Mouse (Mus musculus) ovary, postnatal 14 days (tissue): ENCODE measurements at regions not wholly inside any gene's neighbourhood (a gene's known extent, or its start where the extent isn't known, plus 50 kb on each side); places are given as distances from the start of the nearest gene placed in this dataset.
"Not testable (repeated sequence)": the region's sequence is repeated elsewhere in the genome, so short reads cannot be mapped to it uniquely, and the experiment has no call there.

ENCODE experiments used
- DNase-seq: peaks from one replicate; pipeline ENCODE4 v3.0.0; 2022; ENCODE audit warnings: low spot score

DNA sequence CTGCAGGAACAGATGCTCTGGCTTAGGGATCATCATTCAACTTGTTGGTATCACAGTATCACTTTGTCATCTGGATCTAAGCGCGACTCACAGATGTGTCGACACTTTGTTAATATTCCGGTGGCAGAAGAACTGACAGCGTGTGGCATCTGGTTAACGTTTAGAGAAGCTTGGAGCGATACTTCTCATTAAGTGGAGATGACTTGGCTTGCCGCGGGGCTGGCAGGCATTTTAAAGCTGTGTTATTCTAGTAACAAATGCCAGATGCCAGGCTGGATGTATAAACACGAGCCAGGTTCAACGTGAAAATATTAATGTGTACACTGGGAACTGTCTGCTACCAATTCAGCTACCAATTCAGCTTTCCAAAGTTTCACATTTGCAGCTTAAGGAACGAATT lies 430.3 kb upstream of the Dab2 start:
- DNase-seq, result no peak

DNA sequence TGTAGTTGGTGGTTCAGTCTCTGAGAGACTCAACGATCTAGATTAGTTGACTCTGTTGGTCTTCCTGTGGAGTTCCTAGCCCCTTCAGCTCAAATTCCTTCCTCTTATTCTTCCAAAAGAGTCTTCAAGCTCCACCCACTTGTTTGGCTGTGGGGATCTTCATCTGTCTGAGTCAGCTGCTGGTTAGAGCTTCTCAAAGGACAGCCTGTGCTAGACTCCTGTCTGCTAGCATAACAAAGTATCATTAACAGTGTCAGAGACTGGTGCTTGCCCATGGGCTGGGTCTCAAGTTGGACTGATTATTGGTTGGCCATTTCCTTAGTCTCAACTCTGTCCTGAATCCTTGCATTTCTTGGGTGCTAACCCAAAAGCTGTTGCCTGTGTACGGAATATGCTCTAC lies 429.7 kb upstream of the Dab2 start:
- no peak for DNase-seq

DNA sequence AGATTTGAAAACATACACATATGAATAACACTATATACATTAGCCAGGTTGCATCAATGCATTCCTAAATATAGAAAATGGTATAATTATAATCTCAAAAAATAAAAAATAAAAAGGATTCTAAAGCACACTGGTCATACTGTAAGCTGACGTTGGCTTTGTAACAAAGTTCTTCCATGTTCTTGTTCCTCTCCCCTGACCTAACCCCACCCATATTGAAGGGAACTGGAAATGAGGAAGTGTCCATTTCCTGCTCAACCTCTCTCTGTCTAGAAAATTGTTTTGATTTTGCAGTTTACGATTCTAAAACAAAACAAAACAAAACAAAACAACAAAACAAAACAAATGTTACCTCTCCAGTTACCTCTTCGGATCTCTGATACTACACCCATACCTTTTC lies 427.5 kb upstream of the Dab2 start:
- no peak for DNase-seq

DNA sequence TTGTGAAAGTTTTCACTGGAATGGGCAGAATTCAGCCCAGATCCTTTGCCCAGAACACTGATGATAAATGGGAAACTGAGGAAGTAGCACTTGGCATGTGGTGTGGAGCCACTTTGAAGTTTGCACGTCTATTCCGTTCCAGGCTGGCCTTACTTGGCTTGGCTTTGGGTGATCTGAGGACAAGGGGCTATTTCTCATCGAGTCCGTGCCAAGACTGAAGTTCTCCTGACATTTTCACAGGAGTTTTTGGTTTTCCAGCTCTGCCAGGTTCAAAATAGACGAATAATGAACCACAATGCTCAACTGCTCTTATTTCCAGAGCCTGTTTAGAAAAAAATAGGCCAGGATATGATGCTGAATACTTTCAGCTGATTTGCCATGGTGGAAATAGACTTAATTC lies 421.8 kb upstream of the Dab2 start:
- no peak for DNase-seq

DNA sequence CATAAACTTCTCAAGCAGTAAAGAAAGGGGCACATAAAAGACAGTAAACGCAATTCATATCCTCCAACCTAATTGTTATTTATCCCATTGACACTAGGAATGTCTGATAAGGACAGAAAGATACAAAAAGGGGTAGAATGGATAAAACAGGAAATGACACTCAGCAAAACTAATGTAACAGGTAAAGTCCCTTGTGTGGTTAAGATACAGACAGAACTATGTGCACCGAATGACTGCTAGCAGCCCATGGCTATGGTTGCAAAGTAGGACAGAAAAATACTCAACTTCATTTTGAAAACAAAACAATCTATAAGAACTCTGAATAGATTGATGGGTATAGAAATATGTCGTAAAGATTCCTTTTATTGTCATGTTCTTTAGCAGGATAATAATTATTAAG lies 408.4 kb upstream of the Dab2 start:
- DNase-seq, result no peak

DNA sequence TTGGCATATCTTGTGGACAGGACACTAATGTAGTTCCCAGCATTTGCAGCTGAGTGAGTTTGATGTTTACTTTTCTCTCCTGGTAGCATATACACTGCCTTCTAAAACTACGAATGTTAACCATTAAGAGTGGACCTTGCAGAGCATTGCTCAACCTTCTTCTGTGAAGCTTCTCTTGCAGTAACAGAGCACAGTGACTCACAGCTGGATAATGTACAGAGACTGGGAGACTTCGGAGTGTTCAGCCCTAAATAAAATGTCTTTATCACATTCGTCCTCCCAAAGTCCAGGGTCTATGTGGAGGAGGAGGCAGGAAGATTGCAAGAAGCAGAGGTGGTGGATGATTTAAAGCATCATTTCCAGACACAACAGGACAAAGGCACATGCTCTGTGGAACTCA lies 407.6 kb upstream of the Dab2 start:
- no peak for DNase-seq

DNA sequence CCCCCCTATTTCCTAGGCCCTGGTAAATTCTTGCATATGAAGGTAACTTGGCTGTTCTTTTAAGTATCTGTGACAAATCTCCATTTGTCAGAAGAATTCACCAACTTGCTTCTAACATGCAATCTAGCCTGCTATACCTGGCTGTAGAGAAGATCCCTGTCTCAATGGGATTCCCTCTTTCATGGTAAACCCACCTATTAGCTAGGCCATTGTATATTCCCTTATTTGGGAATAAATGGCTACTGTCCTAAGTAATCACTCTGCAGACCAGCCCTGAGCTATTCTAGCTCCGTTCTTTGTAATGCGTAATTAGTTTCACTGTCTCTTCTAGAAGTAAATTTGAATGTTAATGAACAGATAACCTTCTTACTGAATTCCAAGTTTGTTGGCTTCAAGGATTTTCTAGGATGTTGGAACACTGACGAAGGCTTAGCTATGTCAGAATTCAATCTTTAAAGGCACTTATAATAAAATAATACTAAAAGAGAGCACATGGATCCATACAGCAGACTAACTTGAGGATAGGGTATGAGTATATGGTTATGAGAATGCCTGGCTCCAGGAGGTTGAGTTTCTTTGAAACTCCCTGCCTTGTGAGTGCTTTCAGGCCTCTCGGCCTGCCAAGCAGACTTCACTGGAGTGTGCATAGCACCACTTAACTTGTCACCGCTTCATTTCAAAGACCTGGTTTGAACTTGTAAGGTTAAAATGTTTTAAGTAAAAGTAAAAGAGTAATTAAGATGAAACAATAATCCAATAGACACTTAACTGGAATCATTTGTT lies 403.7 kb upstream of the Dab2 start:
- DNase-seq, result not testable (repeated sequence)

DNA sequence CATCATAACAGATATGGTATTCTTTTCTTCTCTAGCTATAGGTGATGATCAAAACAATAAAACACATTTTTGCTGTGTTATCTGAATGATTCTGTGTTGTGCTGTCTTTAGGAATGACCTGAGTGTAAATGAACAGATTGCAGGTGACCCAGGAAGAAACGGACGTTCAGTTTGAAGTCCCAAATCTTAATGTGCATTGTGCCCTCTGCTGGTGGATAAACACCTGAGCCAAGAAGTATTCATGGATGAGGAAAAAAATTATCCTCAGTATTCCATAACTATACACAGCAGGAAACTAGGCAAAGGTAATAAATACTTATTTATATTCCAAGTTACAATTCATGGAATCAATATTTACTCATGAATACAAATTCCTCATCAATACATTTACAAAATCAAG lies 384.3 kb upstream of the Dab2 start:
- peak; percentile 34 for DNase-seq

DNA sequence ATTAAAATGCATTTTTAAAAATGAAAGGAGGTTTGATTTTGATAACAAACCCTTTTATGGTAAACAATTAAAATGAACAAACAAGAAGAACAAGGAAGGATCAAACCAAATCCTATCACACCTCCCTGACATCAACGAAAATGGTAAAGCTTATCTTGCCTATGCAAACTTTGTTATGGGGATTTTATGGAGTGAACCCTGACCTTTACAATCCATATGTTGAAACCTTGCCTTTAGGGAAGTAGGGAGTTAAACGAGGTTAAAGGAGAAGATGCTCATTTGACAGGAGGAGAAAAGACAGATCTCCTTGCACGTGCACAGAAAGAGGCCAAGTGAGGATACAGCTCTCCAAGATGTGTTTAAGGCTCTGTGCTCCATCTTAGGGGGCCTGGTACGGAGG lies 379.5 kb upstream of the Dab2 start:
- no peak for DNase-seq

DNA sequence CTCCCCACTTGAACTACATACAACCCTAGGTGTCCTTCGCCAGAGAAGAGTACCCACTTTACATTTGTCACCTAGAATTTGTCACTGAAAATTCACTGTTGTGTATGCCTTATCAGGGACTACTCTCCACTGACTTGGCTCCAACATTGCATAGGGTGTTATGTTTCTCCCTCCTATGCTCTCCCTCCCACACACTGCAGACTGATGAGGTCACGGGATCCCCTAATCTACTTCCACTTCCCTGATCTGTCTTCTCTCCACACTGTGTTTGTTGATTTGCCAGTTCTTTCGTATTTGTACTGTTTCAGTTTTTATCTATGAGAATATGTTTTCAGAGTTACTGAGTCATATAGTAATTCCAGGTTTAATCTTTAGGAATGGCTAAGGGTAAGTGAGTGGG lies 371.8 kb upstream of the Dab2 start:
- no peak for DNase-seq

DNA sequence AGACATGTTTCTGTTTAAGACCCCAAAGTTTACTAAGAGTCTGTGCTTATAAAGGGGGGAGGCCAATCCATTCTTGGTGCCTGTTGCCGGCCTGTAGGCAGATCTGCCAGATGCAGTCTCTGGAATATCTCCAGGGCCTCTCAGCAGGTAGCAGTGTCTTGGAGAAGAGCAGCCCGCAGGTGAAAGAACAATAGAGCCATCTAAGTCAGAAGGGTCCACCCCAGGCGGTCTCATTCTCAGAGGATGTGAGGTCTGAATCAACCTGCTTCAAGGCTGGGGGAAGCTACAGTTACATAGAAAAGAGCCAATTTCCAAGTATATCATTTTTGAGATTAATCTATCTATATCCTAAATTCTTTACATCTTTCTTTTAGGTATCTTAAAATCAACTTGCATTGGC lies 366.0 kb upstream of the Dab2 start:
- no peak for DNase-seq

DNA sequence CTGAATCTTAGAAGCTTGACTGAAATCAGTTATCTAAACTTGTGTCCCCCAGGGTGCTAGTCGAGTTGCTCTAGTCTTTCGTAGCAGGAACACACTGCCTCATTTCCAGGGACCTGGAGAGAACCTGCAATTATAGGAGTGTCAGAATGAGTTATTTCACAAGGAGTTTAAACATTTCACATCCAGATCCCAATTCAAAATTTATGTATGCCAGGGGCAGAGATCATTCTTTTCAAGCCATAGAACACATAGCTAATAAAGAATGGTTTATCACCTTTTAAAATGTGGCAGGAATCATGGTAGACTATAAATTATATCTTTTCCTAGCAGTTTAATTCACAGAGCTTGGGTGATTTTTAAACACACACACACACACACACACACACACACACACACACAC lies 358.6 kb upstream of the Dab2 start:
- DNase-seq, result no peak

DNA sequence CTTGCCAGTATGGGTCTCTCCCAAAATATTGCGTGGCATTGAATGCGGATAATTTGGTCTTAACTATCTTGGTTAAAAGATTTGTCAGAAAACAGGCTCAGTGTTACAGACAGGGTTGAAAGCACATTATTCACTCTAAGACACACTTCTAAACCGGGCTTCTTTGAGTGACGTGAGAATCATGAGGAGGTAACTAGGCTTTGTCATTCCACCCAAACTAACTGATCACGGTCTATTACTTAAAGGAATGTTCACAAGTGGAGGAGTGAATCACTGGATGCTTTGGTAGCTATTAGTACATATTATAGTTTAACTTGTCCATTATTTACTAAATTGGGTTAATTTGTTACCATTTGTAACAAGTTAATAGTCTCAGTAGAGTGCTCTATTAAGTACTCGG lies 352.9 kb upstream of the Dab2 start:
- no peak for DNase-seq

DNA sequence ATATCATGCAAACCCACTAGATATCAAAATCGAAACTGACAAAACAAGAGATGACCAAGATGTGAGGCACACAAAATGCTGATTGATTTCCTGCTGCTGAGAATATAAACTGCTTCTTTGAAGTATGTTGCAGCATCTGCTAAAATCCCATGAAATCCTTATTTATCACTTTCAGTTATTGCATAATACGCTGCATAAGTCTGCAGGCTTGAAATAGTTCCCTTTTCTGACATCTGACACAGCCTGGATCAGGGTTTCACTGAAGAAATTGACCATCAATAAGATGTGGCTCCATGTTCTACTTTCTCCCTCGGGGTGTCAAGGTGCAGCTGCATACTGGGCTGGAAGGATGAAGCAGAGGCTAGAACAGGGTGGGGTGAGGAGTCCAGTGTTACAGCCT lies 348.7 kb upstream of the Dab2 start:
- no peak for DNase-seq

DNA sequence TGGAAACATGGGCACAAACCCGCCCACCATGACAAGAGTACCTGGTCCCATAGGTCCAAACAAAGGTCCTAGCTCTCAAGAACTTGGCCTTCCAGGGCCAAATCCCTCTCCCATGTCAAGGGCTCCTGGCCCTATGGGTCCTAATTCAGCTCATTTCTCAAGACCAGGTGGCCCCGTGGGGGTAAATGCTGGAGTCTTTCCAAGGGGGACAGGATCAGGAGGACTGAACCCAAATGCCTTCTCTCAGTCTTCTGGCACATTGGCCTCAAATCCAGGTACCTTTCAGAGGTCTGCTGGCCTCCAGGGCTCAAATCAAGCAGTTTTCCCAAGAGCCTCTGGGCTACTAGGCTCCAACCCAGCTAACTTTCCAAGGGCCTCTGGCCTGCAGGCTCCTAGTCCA lies 347.9 kb upstream of the Dab2 start:
- not testable (repeated sequence) for DNase-seq

DNA sequence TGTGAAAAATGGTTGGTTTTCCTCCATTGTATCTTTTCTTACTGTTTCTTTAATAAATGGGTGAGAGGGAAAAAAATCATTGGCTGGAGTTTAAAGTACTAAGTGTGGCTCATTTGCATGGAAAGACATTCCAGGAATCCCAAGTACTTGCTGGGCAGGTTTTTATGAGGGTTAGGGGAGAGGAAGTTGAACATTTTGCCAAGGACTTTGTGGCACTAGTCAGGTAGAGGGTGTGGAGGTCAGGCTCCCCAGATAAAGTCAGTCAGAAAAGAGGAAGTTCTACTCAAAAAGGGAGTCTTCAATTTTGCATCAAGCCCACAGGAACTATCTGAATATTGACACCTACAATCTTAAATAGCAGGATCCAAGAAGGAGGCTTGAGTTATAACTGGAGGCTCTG lies 346.5 kb upstream of the Dab2 start:
- no peak for DNase-seq

DNA sequence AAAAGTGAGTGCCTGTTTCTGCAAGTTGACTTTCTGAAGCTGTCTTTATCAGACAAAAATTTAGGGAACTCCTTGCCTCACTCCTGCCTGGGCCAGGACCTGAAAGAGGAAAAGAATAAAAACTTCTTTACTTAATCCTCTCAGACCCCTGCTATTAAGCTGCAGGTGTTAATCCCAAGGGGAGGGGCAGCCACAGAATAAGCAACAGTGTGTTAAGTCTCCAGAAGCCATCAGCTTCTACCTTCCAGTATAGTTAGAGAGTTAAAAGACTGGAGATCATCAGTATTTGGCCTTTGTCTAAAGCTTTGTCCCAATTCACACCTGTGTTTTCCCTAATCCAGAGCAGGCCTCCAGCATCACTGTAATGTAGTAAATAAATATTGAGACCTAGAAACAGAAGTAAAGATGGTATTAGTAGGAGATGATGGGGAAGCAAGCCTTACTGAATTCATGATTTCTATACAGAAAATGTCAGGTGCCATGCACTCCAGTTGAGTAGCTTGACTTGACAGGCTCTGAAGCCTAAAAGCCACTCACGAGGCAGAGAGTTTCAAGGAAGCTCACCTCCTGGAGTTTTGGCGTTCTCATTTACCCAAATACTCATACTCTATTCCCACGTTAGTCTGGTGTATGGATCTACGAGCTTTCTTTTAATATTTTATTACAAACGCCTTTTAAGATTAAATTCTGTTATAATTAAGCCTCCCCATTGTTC lies 308.1 kb upstream of the Dab2 start:
- no peak for DNase-seq

DNA sequence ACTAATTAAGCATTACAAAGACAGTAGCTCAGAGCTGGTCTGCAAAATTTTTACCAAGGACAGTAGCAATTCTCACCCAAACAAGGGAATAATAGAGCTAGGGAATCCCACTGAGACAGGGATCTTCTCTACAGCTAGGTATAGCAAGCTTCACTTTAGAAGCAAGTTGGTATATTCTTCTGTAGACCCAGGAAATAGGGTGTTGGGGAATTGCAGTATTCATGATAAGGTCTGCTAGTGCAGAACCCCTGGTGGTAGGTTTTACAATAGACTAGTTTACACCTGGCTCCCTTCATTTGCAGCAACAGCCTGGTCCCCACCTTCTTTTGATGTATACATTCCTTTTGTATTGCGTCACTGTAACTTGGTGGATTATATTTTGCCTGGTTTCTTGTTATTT lies 307.4 kb upstream of the Dab2 start:
- DNase-seq, result not testable (repeated sequence)

DNA sequence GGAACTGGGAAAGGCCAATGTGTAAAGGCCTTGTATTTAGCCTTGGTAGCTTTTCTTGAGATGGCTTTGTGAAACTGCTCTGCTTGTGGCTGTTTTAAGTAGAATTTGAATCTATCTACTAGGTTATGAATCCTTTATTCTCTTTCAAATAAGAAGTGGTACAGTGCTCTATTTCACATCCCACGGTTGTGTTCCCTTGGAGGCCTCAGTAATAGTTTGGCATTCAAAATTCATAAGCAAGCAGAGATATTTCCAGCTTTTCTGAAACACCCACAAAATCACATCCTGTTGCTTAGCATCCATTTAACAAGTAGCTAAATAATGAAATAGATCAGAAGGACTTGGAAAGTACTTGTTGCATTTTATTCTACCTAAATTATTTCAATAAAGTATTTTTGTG lies 298.8 kb upstream of the Dab2 start:
- DNase-seq, result no peak

DNA sequence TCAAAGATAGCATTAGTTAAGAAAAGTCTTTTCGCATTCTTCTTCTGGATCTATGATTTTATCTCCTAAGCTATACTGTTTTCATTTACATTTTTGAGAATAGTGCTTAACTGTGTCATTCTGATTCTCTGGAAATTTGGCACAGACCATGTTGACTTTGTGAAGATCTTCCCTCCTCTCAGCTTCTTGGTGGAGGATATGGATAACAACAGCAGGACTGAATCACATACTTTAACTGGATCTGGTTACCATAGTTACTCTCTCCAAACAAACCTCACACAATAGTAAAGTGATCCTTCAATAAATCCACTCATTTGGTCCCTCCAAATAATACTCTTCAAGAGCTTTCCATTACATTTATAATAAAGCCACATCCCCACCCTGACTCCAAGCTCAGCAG lies 298.2 kb upstream of the Dab2 start:
- no peak for DNase-seq

DNA sequence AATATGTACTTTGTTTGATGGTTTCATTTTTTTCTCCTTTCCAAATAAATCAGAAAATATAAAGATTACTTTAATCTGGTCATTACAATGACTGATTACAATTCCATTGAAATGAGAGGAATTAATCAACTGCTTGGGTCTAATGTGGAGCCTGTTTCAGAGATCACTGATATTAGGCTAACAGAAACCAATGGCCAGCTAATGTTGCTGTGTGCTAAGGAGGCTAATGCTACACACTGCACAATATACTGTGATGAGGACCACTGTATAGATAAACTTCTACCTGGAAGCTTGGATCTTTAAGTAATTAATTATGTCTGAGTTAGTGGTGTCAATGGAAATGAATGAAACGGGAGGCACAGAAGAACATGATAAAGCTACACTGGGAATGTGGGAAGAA lies 284.6 kb upstream of the Dab2 start:
- DNase-seq, result no peak

DNA sequence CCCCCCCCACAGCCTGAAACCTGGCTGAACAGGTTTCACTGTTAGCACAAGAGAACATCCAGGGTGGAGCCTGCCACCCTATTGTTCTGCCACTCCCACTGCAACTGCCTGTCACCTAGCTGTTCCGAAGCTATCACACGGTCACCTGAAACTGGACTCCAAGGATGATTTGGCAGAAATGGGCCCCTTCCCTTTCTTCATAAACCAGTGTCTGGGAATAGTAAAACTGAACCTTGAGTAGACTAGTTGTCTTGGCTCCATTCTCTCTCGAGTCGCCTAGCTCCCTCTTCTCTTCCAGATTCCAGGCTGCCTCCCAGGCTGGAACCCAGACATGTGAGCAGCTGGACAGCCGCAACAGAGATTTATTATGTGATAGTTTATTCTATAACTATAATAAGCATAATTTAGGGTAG lies 282.9 kb upstream of the Dab2 start:
- DNase-seq, result no peak

DNA sequence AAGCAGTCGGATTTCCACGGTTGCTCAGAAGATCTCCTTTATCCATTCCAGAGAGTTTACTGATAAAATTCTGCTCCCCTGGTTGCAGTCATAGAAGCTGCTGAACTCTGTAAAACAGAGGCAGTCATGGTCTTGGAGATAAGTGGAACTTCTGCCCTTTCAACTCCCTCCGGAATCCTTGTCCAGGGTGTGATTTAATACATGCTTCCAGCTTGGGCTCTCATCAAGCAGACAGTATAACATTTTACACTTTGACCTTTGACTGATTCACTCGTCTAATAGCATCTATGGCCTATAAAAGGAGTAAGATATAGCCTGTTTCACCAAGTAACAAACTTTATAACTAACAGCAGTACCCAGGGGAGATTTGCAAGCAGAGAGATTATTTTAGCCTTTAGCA lies 274.0 kb upstream of the Dab2 start:
- DNase-seq, result no peak

DNA sequence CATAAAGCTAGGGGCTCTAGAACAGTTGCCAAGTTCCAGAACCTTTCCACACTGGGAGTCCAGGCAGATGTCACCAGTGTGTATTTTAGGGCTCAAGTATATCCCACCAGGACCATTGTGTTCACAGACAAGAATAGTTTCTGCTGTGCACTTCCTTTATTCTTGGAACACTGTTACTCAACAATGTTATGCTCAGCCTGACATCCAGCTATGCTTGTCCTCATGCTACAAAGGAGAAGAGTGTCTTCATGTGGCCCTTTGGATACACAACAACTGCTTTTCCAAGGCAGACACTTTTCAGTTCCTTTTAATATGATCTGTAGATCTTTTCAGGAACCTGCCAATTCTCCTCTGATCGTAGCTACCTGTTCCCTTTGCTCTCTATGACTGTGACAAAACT lies 270.4 kb upstream of the Dab2 start:
- no peak for DNase-seq
